Mouse (Mus musculus): ENCODE measurements at regions not wholly inside any gene's neighbourhood (a gene's known extent, or its start where the extent isn't known, plus 50 kb on each side); places are given as distances from the start of the nearest gene placed in this dataset.

DNA sequence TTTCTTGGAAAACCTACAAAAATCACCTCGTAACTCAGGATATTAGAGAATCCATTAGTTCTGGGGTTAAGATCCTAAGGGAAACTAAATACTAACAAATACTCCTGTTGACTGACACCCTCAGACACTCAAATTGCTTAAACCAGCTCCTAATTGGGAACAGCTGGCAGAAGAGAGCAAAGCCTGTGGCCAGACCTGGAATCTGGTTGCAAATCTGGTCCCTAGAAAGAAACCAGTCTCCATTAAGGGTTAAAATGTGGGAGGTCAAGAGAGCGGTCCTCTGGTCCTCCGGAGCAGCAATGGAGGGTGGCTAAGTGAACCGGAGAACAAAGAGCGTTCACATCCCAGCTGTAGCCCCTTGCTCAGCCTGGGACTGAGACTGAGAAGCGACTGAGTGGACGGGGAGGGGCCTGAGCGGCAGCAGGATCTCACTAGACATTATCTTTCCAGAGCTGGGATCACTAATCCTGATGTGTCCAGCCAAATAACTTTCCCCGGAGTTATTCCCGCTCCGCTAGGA, 51.4 kb upstream of the Ptgfrn start:
- TF ChIP-seq POLR2A (IDR thresholded peaks at IDR 0.05; ENCODE audit: low read depth, low read length), result no peak
- no peak for TF ChIP-seq CTCF (IDR thresholded peaks at IDR 0.05; ENCODE audit: extremely low read depth, insufficient read length, insufficient replicate concordance, low read depth, low read length)
